Mouse (Mus musculus): ENCODE results near the gene Gm9833. TPM values are rescaled to one million over a fixed set of nuclear protein-coding genes. Genes with fewer than 3 reads are reported as not detected.
"Not testable (repeated sequence)": the region's sequence is repeated elsewhere in the genome, so short reads cannot be mapped to it uniquely, and the experiment has no call there.

The Gm9833 gene
- 9.2 and 9.9 TPM in 2 replicates for polyA plus RNA-seq (2016; fragmentation: Nextera tagmentation; extraction: Ambion mirVana)

- not testable (repeated sequence) for H3K4me1 ChIP-seq; H3K36me3 ChIP-seq; H3K9ac ChIP-seq (replicated peaks); H3K9me3 ChIP-seq; H3K27ac ChIP-seq (replicated peaks); H3K4me3 ChIP-seq
- H3K4me2 ChIP-seq (replicated peaks), result peak within 1 kb of the TSS; percentile 34; the same call in 1 of the 2 replicates
- peaks cover 11% of the 10 kb centered on the region; the same call in 1 of the 2 replicates for H3K27me3 ChIP-seq
- WGBS, result 22% methylated on average over 37 of the region's 38 CpGs
- ATAC-seq (ENCODE audit: low FRiP score, low read depth), result peak; percentile 50; the same call in 1 of the 2 replicates
These were observed at the start of gene Gm9833 for GRCm38 (mm10) chr3:10087994-10088393. Gm9833 (plus strand) TSS chr3:10088110.

- H3K4me1 ChIP-seq, result no peaks in the 10 kb centered on the region
- H3K4me3 ChIP-seq, result no peak overlapping the region
- no peak overlapping the region for H3K4me2 ChIP-seq (replicated peaks)
- no peak overlapping the region for H3K9ac ChIP-seq (replicated peaks)
- ATAC-seq (ENCODE audit: low FRiP score, low read depth), result no peak
- H3K36me3 ChIP-seq, result no peaks in the 10 kb centered on the region
- H3K9me3 ChIP-seq, result no peaks in the 10 kb centered on the region
- no peak overlapping the region for H3K27ac ChIP-seq (replicated peaks)
- no peaks in the 10 kb centered on the region for H3K27me3 ChIP-seq
These were observed 17.8 kb upstream of the Gm9833 start for GRCm38 (mm10) chr3:10070070-10070469.

DNA sequence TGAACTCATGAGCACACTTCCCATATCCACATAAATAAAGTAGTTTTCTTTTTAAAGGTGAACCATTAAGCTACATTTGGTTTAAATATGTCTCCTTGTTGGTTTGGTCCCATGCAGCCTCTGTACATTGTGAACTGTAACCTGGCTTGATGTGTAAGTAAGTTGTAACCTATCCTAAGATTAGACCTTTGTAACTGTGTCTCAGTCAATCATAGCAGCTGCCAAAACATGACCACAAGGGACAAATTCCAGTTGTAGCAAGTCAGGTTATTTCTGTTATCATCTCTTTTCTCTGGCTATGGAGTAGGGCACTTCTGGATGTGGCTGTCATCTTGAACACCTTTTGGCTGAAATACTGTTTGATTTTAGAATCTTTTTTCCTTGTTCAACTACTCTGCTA lies 12.1 kb upstream of the Gm9833 start:
- ATAC-seq (ENCODE audit: low FRiP score, low read depth), result no peak

DNA sequence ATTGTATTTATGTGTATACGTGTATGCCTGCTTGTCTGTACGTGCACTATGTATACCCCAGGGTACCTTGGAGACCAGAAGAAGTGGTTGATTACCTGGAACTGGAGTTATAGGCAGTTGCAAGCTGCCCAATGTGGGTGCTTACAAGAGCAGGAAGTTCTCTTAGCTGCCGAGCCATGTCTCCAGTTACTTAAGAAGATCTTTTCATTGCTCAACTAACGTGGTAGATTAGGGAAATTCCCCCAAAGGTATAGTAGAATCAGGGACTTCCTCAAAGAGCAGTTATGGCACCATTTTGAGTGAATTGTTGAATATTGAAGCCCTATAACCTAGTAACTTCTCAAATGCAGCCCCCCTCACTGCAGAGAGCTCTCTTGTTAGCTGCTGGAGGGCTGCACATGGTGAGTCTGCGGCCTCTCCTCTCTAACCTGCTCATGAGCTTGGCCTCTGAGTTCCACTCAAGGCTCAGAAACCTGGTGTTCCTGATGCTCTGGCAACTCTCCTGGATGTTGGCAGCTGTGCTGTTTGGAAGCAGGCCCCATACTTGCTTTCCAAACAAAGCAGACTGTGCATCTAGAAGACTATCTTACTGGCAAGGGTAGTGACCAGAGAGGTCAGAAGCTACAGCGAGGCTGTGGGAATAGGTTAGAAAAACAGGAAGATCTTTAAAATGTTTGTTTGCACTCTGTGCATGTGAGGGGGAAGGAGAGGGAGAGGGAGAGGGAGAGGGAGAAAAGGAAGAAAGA lies 10.6 kb upstream of the Gm9833 start:
- no peak for ATAC-seq (ENCODE audit: low FRiP score, low read depth)

More for the DNA sequence above, 12.1 kb upstream of the Gm9833 start:
- Histone ChIP-seq H3K4me1 (no peaks in the 10 kb centered on the region), H3K27me3 (no peaks in the 10 kb centered on the region), H3K9me3 (no peaks in the 10 kb centered on the region), H3K36me3 (no peaks in the 10 kb centered on the region), H3K4me3 (no peak overlapping the region), H3K9ac (replicated peaks) (no peak overlapping the region), H3K27ac (replicated peaks) (no peak overlapping the region), H3K4me2 (replicated peaks) (no peak overlapping the region)

DNA sequence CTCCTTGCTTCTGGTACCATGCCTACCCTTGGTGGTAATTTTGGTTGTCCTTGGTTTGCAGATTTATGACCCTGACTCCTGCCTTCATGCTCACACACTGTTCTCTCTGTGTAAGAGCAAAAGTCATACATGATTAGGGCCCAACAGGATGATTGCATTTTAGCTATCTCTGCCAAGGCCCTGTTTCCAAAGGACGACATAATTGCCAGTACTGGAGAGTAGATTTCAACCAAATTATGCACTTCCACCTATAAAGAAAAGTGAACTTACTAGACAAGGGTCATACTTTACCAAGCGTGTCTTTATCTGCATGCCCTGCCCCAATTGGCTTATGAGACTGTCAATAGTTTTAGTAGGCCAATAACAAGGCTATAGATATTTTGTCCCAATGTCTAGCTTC lies 9.8 kb upstream of the Gm9833 start:
- no peak overlapping the region for H3K27ac ChIP-seq (replicated peaks)
- H3K9me3 ChIP-seq, result no peaks in the 10 kb centered on the region
- WGBS, result 88% methylated on average over 2 of the region's 2 CpGs
- no peaks in the 10 kb centered on the region for H3K36me3 ChIP-seq
- H3K27me3 ChIP-seq, result no peaks in the 10 kb centered on the region
- no peak overlapping the region for H3K4me2 ChIP-seq (replicated peaks)
- ATAC-seq (ENCODE audit: low FRiP score, low read depth), result no peak
- no peak overlapping the region for H3K9ac ChIP-seq (replicated peaks)
- no peak overlapping the region for H3K4me3 ChIP-seq
- no peaks in the 10 kb centered on the region for H3K4me1 ChIP-seq

More for the DNA sequence above, 10.6 kb upstream of the Gm9833 start:
- 82% methylated on average over 6 of the region's 6 CpGs for WGBS
- no peak overlapping the region for H3K27ac ChIP-seq (replicated peaks)
- no peak overlapping the region for H3K4me3 ChIP-seq
- no peak overlapping the region for H3K4me2 ChIP-seq (replicated peaks)
- H3K9me3 ChIP-seq, result no peaks in the 10 kb centered on the region
- no peaks in the 10 kb centered on the region for H3K4me1 ChIP-seq
- no peak overlapping the region for H3K9ac ChIP-seq (replicated peaks)
- no peaks in the 10 kb centered on the region for H3K36me3 ChIP-seq
- no peaks in the 10 kb centered on the region for H3K27me3 ChIP-seq

DNA sequence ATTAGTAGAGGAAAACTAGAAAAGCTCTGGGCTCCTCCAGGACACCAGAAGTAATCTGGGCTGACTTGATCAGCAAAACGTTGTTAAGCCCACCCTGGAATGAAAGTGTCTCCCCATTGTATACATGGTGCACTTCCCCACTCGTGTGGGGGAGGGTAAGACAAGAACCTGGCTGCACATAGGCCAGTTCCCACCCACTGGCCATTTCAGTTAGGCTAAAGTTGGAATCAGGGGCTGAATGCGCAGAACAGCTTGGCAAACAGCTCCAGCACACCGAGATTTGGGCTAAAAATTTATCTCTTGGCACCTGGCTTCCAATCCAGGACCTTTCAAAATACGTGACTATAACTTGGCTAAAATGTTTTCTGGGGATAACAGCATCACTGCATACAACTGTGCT lies 6.6 kb upstream of the Gm9833 start:
- no peak for ATAC-seq (ENCODE audit: low FRiP score, low read depth)
- H3K9ac ChIP-seq (replicated peaks), result no peak overlapping the region
- no peaks in the 10 kb centered on the region for H3K27me3 ChIP-seq
- no peaks in the 10 kb centered on the region for H3K4me1 ChIP-seq
- no peaks in the 10 kb centered on the region for H3K36me3 ChIP-seq
- H3K4me3 ChIP-seq, result no peak overlapping the region
- H3K27ac ChIP-seq (replicated peaks), result no peak overlapping the region
- H3K9me3 ChIP-seq, result no peaks in the 10 kb centered on the region
- 79% methylated on average over 5 of the region's 5 CpGs for WGBS
- no peak overlapping the region for H3K4me2 ChIP-seq (replicated peaks)

DNA sequence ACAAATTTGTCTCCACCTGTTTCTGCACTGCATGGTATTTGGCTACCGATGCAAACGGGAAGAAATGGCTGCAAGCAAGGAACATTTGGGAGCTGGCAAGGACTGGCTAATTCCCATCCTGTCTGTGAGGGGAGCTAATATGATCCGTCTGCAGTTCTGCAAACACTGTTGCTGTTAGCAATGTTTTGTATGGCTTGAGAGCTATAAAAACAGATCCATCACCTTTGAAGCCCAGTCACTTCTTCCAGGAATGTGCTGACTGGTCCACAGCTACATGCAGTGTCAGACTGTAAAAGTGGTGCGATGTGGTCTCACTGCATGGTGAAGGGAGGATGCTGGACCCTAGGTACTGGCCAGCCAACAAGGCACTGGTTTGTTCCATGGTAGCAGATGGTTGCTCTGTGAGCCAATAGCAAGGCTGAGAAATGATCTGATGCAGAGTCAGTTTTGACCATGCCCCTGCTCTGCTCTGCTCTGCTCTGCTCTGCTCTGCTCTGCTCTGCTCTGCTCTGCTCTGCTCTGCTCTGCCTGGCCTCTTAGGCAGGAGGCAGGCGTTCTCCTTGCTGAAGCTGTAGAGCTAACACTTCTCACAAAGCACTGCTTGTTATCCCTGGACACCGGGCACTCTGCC lies 5.9 kb upstream of the Gm9833 start:
- Histone ChIP-seq H3K27me3 (peaks cover 5% of the 10 kb centered on the region; the same call in 1 of the 2 replicates), H3K4me1 (no peaks in the 10 kb centered on the region), H3K4me3 (no peak overlapping the region), H3K27ac (replicated peaks) (no peak overlapping the region), H3K36me3 (no peaks in the 10 kb centered on the region), H3K4me2 (replicated peaks) (no peak overlapping the region), H3K9ac (replicated peaks) (no peak overlapping the region), H3K9me3 (no peaks in the 10 kb centered on the region)
- ATAC-seq (ENCODE audit: low FRiP score, low read depth), result no peak
- 61% methylated on average over 6 of the region's 6 CpGs for WGBS

GRCm38 (mm10) chr3:10082545-10083062 lies 5.3 kb upstream of the Gm9833 start:
- WGBS, result 79% methylated on average over 4 of the region's 4 CpGs
- no peak for ATAC-seq (ENCODE audit: low FRiP score, low read depth)
- Histone ChIP-seq H3K27me3 (peaks cover 7% of the 10 kb centered on the region; the same call in 1 of the 2 replicates), H3K4me3 (no peak overlapping the region), H3K36me3 (no peaks in the 10 kb centered on the region), H3K27ac (replicated peaks) (no peak overlapping the region), H3K9ac (replicated peaks) (no peak overlapping the region), H3K9me3 (no peaks in the 10 kb centered on the region), H3K4me1 (no peaks in the 10 kb centered on the region), H3K4me2 (replicated peaks) (no peak overlapping the region)

DNA sequence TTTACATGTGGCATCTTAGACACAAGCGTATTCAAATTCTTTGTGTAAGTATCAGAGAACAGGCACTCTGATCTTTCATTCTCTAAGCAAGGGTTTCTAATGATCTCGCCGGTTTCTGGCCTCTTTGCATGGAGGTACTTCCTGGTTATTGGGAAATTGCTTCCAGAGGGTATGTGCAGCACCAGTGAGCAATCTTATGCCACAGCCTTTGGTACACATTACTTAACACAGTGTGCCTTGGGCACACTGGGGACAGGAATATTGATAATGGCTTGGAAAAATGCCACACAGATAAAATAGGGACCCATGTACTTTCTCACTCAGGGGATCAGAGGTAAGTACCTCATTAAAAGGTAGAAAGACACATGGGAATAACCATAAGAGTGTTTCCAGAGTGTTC lies 3.8 kb upstream of the Gm9833 start:
- H3K4me2 ChIP-seq (replicated peaks), result no peak overlapping the region
- H3K4me3 ChIP-seq, result no peak overlapping the region
- ATAC-seq (ENCODE audit: low FRiP score, low read depth), result no peak
- H3K27ac ChIP-seq (replicated peaks), result no peak overlapping the region
- no peaks in the 10 kb centered on the region for H3K9me3 ChIP-seq
- no peak overlapping the region for H3K9ac ChIP-seq (replicated peaks)
- H3K27me3 ChIP-seq, result peaks cover 11% of the 10 kb centered on the region; the same call in 1 of the 2 replicates
- H3K4me1 ChIP-seq, result no peaks in the 10 kb centered on the region
- H3K36me3 ChIP-seq, result no peaks in the 10 kb centered on the region
- whole genome bisulfite sequencing, result 89% methylated on average over 3 of the region's 3 CpGs

- Histone ChIP-seq H3K4me2 (replicated peaks) (no peak overlapping the region), H3K4me3 (no peak overlapping the region), H3K4me1 (no peaks in the 10 kb centered on the region), H3K27ac (replicated peaks) (no peak overlapping the region), H3K27me3 (peaks cover 11% of the 10 kb centered on the region; the same call in 1 of the 2 replicates), H3K36me3 (no peaks in the 10 kb centered on the region), H3K9ac (replicated peaks) (no peak overlapping the region), H3K9me3 (no peaks in the 10 kb centered on the region)
- 82% methylated on average over 7 of the region's 7 CpGs for whole genome bisulfite sequencing
- ATAC-seq (ENCODE audit: low FRiP score, low read depth), result no peak
These were observed 2.4 kb upstream of the Gm9833 start for GRCm38 (mm10) chr3:10085396-10086119.

GRCm38 (mm10) chr3:10087511-10087910 lies 399 bp upstream of the Gm9833 start:
- Histone ChIP-seq H3K4me2 (replicated peaks) (0 out of 2 replicates have a peak overlapping the region, but pooled peaks have one; percentile 34), H3K27ac (replicated peaks) (no peak overlapping the region), H3K36me3 (no peaks in the 10 kb centered on the region), H3K4me3 (no peak overlapping the region), H3K9ac (replicated peaks) (no peak overlapping the region), H3K4me1 (no peaks in the 10 kb centered on the region), H3K9me3 (no peaks in the 10 kb centered on the region), H3K27me3 (peaks cover 11% of the 10 kb centered on the region; the same call in 1 of the 2 replicates)
- 93% methylated on average over 8 of the region's 8 CpGs for WGBS
- ATAC-seq (ENCODE audit: low FRiP score, low read depth), result peak; percentile 42; the same call in 1 of the 2 replicates
